Mouse (Mus musculus) forebrain, embryonic 12.5 days (tissue): ENCODE measurements at regions not wholly inside any gene's neighbourhood (a gene's known extent, or its start where the extent isn't known, plus 50 kb on each side); places are given as distances from the start of the nearest gene placed in this dataset.
"Not testable (repeated sequence)": the region's sequence is repeated elsewhere in the genome, so short reads cannot be mapped to it uniquely, and the experiment has no call there.

Source experiments
- ATAC-seq: fragments of 200-750 bp; cut with Nextera tagmentation; 2 replicates; pipeline ENCODE4 v1.8.0; 2017; ENCODE audit warnings: moderate TSS enrichment; ENCODE audit not compliant: low FRiP score
- H3K27ac ChIP-seq: fragments of 300-500 bp; sonication (generic); 2 replicates; pipeline ENCODE4 v1.5.1; 2016; ENCODE audit warnings: mild to moderate bottlenecking
- H3K27me3 ChIP-seq: fragments of 300-500 bp; sonication (generic); 2 replicates; pipeline ENCODE4 v1.6.1; 2016; ENCODE audit warnings: mild to moderate bottlenecking
- H3K36me3 ChIP-seq: fragments of 300-500 bp; sonication (generic); replicated peaks from 2 replicates; pipeline ENCODE4 v1.6.1; 2016; ENCODE audit warnings: mild to moderate bottlenecking
- H3K4me1 ChIP-seq: fragments of 300-500 bp; sonication (generic); 2 replicates; pipeline ENCODE4 v1.6.1; 2016
- H3K4me2 ChIP-seq: fragments of 300-500 bp; sonication (generic); 2 replicates; pipeline ENCODE4 v1.6.1; 2016; ENCODE audit warnings: mild to moderate bottlenecking, moderate library complexity
- H3K4me3 ChIP-seq: fragments of 300-500 bp; sonication (generic); replicated peaks from 2 replicates; pipeline ENCODE4 v1.5.1; 2016; ENCODE audit warnings: mild to moderate bottlenecking
- H3K9ac ChIP-seq: fragments of 300-500 bp; sonication (generic); 2 replicates; pipeline ENCODE4 v1.6.1; 2016; ENCODE audit warnings: mild to moderate bottlenecking
- H3K9me3 ChIP-seq: fragments of 300-500 bp; sonication (generic); 2 replicates; pipeline ENCODE4 v1.6.1; 2016
- WGBS: fragments of 180-500 bp; shearing (Covaris S2); methylation state at CpG from one replicate; pipeline ENCODE4 v1.1.7; 2016; 5-methylcytosine and 5-hydroxymethylcytosine counted together

DNA sequence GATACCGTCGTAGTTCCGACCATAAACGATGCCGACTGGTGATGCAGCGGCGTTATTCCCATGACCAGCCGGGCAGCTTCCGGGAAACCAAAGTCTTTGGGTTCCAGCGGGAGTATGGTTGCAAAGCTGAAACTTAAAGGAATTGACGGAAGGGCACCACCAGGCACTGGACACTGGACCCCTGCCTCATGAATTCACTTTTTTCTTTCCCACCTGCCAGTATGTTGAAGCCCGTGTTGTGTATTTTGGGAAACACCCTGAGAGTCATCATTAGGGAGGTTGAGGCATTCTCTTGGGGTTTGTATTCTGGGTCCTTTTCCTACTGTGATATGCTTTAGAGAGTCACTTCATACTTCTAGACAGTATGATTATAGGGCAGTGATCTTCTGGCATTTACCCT is 197.9 kb downstream of the Samd9l start:
- not testable (repeated sequence) for H3K27ac ChIP-seq, ATAC-seq, H3K4me3 ChIP-seq, H3K27me3 ChIP-seq, H3K9ac ChIP-seq, H3K4me1 ChIP-seq, H3K9me3 ChIP-seq, H3K4me2 ChIP-seq, H3K36me3 ChIP-seq
- 49% methylated on average over 12 of the region's 12 CpGs for WGBS

DNA sequence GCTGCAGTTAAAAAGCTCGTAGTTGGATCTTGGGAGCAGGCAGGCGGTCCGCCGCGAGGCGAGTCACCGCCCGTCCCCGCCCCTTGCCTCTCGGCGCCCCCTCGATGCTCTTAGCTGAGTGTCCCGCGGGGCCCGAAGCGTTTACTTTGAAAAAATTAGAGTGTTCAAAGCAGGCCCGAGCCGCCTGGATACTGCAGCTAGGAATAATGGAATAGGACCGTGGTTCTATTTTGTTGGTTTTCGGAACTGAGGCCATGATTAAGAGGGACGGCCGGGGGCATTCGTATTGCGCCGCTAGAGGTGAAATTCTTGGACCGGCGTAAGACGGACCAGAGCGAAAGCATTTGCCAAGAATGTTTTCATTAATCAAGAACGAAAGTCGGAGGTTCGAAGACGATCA is 198.3 kb downstream of the Samd9l start:
- Histone ChIP-seq H3K27me3 (no peaks in the 10 kb centered on the region), H3K9ac (no peak overlapping the region), H3K4me2 (no peak overlapping the region), H3K9me3 (peaks cover 7% of the 10 kb centered on the region), H3K4me1 (no peaks in the 10 kb centered on the region), H3K36me3 (no peaks in the 10 kb centered on the region), H3K4me3 (no peak overlapping the region), H3K27ac (no peak overlapping the region)
- ATAC-seq: no peak
- 61% methylated on average over 33 of the region's 33 CpGs for WGBS

DNA sequence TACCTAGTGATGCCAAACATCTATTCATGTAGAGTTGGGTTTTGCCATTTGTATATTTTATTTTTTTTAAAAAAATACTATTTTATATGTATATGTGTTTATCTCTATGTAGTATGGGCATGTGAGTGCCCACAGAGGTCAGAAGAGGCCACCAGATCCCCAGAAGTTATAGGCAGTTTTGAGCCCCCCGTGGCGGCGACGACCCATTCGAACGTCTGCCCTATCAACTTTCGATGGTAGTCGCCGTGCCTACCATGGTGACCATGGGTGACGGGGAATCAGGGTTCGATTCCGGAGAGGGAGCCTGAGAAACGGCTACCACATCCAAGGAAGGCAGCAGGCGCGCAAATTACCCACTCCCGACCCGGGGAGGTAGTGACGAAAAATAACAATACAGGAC is 198.8 kb downstream of the Samd9l start:
- H3K36me3 ChIP-seq, H3K4me1 ChIP-seq, H3K4me2 ChIP-seq, H3K9me3 ChIP-seq, H3K27ac ChIP-seq, H3K27me3 ChIP-seq, H3K9ac ChIP-seq, H3K4me3 ChIP-seq, ATAC-seq: not testable (repeated sequence)
- 79% methylated on average over 18 of the region's 18 CpGs for WGBS

DNA sequence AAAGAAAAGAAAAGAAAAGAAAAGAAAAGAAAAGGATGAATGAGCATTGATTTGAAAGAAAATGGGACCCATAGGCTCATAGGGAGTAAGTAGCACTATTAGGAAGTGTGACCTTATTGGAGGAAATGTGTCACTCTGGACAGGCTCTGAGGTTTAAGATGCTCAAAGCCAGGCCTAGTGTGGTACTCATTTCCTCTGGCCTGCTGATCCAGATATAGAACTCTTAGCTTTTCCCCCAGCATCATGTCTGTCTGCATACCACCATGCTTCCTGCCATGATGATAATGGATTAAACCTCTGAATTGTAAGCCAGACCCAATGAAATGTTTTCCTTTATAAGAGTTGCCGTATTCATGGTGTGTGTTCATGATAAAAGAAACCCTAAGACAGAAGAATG is 206.9 kb downstream of the Samd9l start:
- H3K4me3 ChIP-seq, H3K36me3 ChIP-seq, H3K4me2 ChIP-seq, H3K27ac ChIP-seq, H3K27me3 ChIP-seq, H3K9ac ChIP-seq, ATAC-seq, H3K4me1 ChIP-seq: not testable (repeated sequence)
- WGBS: 71% methylated on average over 1 of the region's 1 CpGs
- peaks cover 15% of the 10 kb centered on the region for H3K9me3 ChIP-seq

DNA sequence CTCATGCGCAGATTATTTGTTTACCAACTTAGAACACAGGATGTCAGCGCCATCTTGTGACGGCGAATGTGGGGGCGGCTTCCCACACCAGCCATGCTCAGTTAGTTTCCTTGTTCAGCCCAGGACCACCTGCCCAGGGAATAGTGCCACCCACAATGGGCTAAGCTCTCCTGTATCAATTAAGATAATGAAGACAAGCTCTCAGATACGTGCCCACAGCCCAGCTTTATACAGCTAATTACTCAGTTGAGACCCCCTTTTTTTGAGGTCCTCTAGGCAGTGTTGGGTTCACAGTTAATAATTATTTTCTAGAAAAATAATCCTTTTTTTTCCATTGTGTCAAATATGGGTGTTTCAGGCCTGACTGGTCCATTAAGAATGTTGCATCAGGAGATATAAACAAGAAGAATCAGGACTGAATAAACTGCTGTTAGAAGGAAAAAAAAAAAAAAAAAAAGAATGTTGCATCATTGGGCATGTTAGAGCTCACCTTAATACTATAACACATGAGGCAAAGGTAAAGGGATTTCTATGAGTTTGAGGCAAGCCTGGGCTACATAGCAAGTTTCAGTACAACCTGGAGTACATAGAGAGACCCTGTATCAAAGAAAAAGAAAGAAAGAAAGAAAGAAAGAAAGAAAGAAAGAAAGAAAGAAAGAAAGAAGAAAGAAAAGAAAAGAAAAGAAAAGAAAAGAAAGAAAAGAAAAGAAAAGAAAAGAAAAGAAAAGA is 207.5 kb downstream of the Samd9l start:
- not testable (repeated sequence) for H3K27ac ChIP-seq, H3K36me3 ChIP-seq, H3K27me3 ChIP-seq, H3K4me1 ChIP-seq, H3K4me2 ChIP-seq, H3K4me3 ChIP-seq, H3K9ac ChIP-seq, ATAC-seq
- H3K9me3 ChIP-seq: peaks cover 14% of the 10 kb centered on the region; the same call in 1 of the 2 replicates
- 86% methylated on average over 6 of the region's 6 CpGs for WGBS

DNA sequence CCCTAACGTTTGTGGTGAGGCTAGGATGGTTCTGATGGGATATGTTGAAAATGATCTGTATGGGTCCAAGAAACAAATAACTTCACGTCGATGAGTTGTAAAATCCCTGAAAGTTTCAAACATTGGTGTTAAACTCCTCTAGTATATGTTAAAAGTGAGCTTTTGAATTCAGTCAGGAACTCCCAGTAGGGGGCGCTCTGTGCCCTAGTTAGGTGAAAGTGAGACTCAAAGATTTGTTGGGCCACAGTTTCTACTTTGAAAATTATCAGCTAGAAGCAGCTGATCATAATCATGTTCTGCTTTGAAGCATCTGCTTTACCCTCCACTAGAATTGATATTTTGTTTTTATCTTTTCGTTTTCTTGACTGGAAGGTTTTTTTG is 215.6 kb downstream of the Samd9l start:
- no peak for ATAC-seq
- Histone ChIP-seq H3K27ac (no peak overlapping the region), H3K9ac (no peak overlapping the region), H3K4me1 (no peaks in the 10 kb centered on the region), H3K9me3 (peaks cover 27% of the 10 kb centered on the region), H3K4me2 (no peak overlapping the region), H3K27me3 (no peaks in the 10 kb centered on the region), H3K36me3 (no peaks in the 10 kb centered on the region), H3K4me3 (no peak overlapping the region)
- 42% methylated on average over 5 of the region's 5 CpGs for WGBS

DNA sequence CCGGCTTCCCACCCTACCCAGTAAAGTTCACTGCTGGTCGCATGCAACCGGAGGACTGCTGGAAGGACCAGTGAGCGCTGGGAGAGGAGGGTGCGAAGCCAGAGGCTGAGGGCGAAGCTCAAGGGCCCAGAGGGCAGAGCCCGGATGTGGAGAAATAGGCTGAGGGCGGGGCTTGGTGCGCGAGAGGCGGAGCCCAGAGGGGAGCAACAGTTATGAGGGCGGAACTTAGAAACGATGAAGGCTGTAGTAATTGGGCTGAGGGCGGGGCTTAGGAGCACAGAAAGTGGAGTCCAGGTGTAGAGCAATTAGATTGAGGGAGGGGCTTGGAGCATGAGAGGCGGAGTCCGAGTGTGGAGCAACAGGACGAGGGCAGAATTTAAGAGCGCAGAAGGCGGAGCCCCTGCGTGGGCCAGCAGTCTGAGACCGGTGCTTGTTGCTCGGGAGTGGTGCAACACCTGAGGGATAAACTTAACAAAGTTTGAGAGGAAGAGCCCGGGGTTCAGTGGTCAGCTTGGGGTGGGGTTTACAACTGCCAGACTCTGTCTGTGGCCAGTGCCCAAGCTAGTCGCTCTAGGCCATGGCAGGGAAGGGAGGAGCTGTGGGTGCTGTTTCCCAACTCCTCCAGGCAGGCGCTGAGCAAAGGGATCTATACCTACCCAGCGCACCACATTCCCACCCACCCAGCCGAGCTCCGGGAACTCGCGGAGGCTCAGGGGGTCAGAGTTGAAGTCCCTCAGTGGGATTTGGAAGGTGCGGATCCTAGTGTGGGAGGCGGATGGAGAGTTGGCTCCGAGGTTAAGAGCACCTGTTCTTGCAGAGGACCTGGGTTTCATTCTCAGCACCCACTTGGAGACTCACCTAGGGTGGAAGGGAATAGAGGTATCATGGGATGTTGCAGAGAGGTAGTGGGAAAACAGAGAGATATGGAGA is 216.2 kb downstream of the Samd9l start:
- H3K4me3 ChIP-seq: no peak overlapping the region; the same call in 1 of the 2 replicates
- no peak overlapping the region for H3K27ac ChIP-seq
- no peaks in the 10 kb centered on the region for H3K4me1 ChIP-seq
- WGBS: 45% methylated on average over 33 of the region's 33 CpGs
- no peaks in the 10 kb centered on the region for H3K36me3 ChIP-seq
- peak; percentile 74 for ATAC-seq
- H3K9me3 ChIP-seq: peaks cover 27% of the 10 kb centered on the region
- no peak overlapping the region for H3K9ac ChIP-seq
- peak overlapping the region; percentile 17 for H3K4me2 ChIP-seq
- H3K27me3 ChIP-seq: no peaks in the 10 kb centered on the region

DNA sequence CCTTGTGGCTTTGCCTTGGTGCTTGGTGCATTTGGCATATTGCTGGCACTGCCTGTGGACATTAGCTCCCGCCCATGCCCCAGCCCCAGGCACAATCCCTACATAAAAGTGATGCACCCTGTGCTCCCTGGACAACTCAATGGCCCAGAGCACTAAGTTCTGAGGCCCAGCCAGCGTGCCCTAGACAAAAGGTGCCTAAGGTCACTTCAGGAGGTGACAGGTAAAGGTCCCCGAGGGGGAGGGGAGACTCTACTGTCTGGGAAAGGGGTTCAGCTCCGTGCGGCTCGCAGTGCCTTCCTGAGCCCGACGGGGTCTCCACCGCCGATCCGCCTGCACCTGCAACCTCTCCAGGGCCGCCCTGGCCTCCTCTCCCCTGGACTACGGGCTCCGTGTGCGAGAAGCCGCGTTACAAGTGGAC is 216.9 kb downstream of the Samd9l start:
- 45% methylated on average over 17 of the region's 17 CpGs for WGBS
- not testable (repeated sequence) for H3K4me3 ChIP-seq, H3K9ac ChIP-seq

DNA sequence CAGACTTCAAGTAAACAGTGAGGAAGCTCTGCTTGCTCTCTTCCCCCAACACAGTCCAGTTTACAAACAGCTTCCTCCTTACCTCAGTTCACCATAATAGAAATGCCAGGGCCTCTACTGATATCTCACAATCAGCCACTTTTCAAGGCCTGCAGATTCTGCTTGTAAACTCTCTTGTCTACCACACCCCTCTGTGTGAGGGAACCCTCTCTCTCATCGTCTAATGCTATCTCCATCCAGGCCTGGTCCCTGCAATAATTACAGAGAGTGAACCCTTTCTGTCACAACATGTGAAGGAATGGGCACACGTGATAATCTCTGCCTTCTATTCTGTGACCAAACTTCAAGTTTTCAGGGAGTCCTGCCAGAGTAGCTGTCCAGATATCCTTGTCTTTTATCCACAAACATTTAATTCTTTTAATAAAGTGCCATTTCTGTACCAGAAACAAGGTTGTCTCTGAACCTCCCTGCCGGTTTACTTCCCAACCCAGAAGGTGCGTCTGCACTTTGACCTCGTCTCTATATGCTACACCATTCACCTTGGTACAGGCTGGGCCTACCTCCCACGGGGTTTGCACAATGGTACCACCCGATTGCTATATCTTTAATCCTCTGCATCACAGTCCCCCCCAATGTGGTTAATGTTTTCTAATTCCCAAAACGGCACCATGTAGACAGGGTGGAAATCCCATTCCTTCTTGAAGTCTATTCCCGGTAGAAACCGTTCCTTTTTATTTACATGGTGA is 219.6 kb downstream of the Samd9l start:
- not testable (repeated sequence) for H3K4me1 ChIP-seq, H3K9ac ChIP-seq, H3K4me3 ChIP-seq, H3K4me2 ChIP-seq, ATAC-seq, H3K27me3 ChIP-seq, H3K36me3 ChIP-seq, H3K27ac ChIP-seq
- H3K9me3 ChIP-seq: peaks cover 27% of the 10 kb centered on the region
- 78% methylated on average over 8 of the region's 10 CpGs for WGBS

More for the DNA sequence above, 216.9 kb downstream of the Samd9l start:
- peak; percentile 25 for ATAC-seq
- not testable (repeated sequence) for H3K36me3 ChIP-seq, H3K27ac ChIP-seq, H3K4me1 ChIP-seq, H3K27me3 ChIP-seq
- Histone ChIP-seq H3K9me3 (peaks cover 27% of the 10 kb centered on the region), H3K4me2 (peak overlapping the region; percentile 17)

DNA sequence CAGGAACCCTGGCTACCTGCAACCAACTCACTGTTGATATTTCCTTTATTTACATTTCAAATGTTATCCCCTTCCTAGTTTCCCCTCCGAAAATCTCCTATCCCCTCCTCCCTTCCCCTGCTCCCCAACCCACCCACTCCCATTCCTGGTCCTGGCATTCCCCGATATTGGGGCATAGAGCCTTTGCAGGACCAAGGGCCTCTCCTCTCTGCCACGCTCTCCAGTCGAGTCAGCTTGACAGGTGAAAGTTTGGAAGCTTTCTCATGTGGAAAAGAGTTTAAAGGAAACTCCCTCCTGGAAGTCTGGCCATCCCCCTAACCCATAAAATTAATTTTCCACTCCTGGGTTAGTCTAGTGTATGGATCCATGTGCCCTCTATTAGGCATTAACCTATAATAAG is 229.9 kb downstream of the Samd9l start:
- H3K4me3 ChIP-seq, H3K9ac ChIP-seq, H3K9me3 ChIP-seq, H3K27me3 ChIP-seq, H3K4me1 ChIP-seq, H3K36me3 ChIP-seq, H3K4me2 ChIP-seq, ATAC-seq, H3K27ac ChIP-seq: not testable (repeated sequence)
- 77% methylated on average over 3 of the region's 4 CpGs for WGBS

DNA sequence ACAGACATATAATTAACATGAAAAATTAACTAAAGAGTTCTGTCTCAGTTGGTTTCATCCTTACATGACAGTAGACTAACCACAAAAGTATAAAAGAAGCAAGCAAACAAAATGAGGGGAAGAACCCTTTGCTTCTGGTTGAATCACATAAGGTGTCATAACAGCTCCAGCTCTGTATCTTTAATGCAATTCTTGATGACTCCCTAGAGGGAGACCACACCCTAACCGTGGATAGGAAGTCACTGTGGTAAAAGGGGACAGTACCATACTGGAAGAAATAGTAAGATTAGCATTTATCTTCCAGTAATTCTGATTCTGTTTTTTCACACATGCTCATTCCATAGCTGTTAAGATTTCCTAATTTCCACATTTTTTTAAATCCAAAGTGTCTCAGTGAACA is 233.2 kb downstream of the Samd9l start:
- ATAC-seq, H3K4me2 ChIP-seq, H3K27ac ChIP-seq, H3K9me3 ChIP-seq, H3K9ac ChIP-seq, H3K27me3 ChIP-seq, H3K4me3 ChIP-seq, H3K36me3 ChIP-seq, H3K4me1 ChIP-seq: not testable (repeated sequence)
- WGBS: 47% methylated on average over 1 of the region's 1 CpGs

DNA sequence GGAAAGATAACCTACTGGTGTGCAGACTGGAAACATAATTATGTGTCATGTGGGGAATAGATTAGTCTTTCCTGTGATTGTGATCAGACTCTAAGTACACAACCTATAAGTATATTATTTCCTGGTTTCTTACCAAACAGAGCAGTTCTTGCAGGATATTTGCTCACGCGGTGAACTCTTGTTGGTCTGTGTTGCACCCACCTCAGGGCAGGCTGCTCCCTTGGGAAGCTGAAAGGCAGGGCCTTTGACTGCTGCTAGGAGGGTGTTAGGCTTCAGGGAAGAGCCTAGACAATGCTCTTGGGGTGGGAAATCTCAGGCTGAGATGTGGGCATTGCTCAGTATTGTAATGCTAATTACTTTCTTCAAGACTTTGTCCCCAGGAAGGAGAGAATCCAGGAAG is 247.5 kb downstream of the Samd9l start:
- H3K36me3 ChIP-seq, H3K9me3 ChIP-seq, H3K27ac ChIP-seq, H3K27me3 ChIP-seq, H3K4me3 ChIP-seq, ATAC-seq, H3K4me2 ChIP-seq, H3K9ac ChIP-seq, H3K4me1 ChIP-seq: not testable (repeated sequence)
- WGBS: 38% methylated on average over 2 of the region's 2 CpGs
